Mouse (Mus musculus) forebrain, embryonic 15.5 days (tissue): ENCODE measurements around the gene Plxnd1. TPM values are rescaled to one million over a fixed set of nuclear protein-coding genes. Genes with fewer than 3 reads are reported as not detected.
A peak's percentile ranks its signal among the peaks of the same experiment; 100 is the strongest.

Experiments
- ATAC-seq: fragments of 200-750 bp; cut with Nextera tagmentation; replicated peaks from 2 replicates; pipeline ENCODE4 v1.8.0; 2017; ENCODE audit warnings: mild to moderate bottlenecking, moderate TSS enrichment, moderate library complexity
- H3K27ac ChIP-seq: fragments of 300-500 bp; sonication (generic); replicated peaks from 2 replicates; pipeline ENCODE4 v1.5.1; 2015; ENCODE audit warnings: mild to moderate bottlenecking, inconsistent platforms
- H3K27me3 ChIP-seq: fragments of 300-500 bp; sonication (generic); 2 replicates; pipeline ENCODE4 v1.6.1; 2015; ENCODE audit warnings: inconsistent platforms
- H3K36me3 ChIP-seq: fragments of 300-500 bp; sonication (generic); 2 replicates; pipeline ENCODE4 v1.6.1; 2015; ENCODE audit warnings: mild to moderate bottlenecking, inconsistent platforms
- H3K4me1 ChIP-seq: fragments of 300-500 bp; sonication (generic); 2 replicates; pipeline ENCODE4 v1.6.1; 2015; ENCODE audit warnings: inconsistent platforms
- H3K4me2 ChIP-seq: fragments of 300-500 bp; sonication (generic); replicated peaks from 2 replicates; pipeline ENCODE4 v1.6.1; 2015; ENCODE audit warnings: mild to moderate bottlenecking, inconsistent platforms
- H3K4me3 ChIP-seq: fragments of 300-500 bp; sonication (generic); 2 replicates; pipeline ENCODE4 v1.5.1; 2015; ENCODE audit warnings: mild to moderate bottlenecking, inconsistent platforms
- H3K9ac ChIP-seq: fragments of 300-500 bp; sonication (generic); replicated peaks from 2 replicates; pipeline ENCODE4 v1.6.1; 2015; ENCODE audit warnings: mild to moderate bottlenecking, inconsistent platforms
- H3K9me3 ChIP-seq: fragments of 300-500 bp; sonication (generic); 2 replicates; pipeline ENCODE4 v1.6.1; 2016; ENCODE audit warnings: inconsistent platforms
- WGBS: fragments of 180-500 bp; shearing (Covaris S2); methylation state at CpG from one replicate; pipeline ENCODE4 v1.1.7; 2015; ENCODE audit warnings: mixed read lengths; 5-methylcytosine and 5-hydroxymethylcytosine counted together
- polyA plus RNA-seq: library from polyadenylated mRNA; unstranded; fragments of >200 nt; fragmentation: Nextera tagmentation; extraction: Ambion mirVana; gene quantifications from 2 replicates; pipeline ENCODE4 v1.2.1, GENCODE M21; 2015

The Plxnd1 gene
- polyA plus RNA-seq, 1 experiment from 2014 or later, result 13.5 TPM

DNA sequence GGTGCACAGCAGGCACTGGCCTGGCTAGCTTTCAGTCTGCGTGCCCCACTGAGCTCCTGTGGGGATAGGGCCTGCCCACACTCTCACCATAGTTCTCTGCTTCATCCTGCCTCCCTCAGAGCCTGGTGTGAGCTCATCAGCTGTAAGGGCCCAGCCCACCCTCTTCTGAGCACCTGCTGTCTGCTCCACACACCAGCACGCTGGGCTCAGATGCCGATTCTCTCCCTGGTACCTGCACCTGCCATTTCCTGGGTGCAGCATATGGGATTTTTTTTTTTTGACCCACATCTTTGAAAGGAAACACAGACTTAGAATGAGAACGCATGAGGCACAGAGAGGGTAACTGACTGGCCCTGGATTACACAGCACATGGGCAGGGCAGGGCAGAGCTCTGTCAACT is 5.2 kb downstream of the Plxnd1 start:
- WGBS, result 43% methylated on average over 4 of the region's 4 CpGs
- H3K9me3 ChIP-seq, result no peaks in the 10 kb centered on the region
- no peak for ATAC-seq
- H3K4me2 ChIP-seq, result peak overlapping the region; percentile 67; the same call in 1 of the 2 replicates
- H3K9ac ChIP-seq, result no peak overlapping the region
- peaks cover 23% of the 10 kb centered on the region for H3K27me3 ChIP-seq
- no peaks in the 10 kb centered on the region for H3K36me3 ChIP-seq
- H3K4me1 ChIP-seq, result peaks cover 41% of the 10 kb centered on the region
- H3K27ac ChIP-seq, result no peak overlapping the region
- H3K4me3 ChIP-seq, result no peak overlapping the region

DNA sequence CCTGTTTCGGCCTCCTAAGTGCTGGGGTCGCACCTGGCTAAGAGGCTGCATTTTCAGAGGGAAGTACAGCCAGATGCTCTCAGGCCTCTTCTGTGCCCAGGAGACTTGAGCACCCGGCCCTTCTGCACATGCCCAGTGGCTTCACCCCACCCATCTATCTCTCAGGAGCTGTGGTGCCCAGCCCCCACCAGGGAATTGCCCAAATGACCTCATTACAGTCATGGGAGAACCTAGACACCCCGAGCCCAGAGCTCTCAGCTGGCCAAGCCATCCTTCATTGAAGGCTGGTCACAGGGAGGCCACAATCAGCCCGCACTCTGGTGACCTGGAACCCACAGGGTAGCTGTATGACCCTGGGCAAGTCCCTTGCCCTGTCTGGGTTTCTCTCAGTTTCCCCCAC is 5.8 kb downstream of the Plxnd1 start:
- 75% methylated on average over 5 of the region's 5 CpGs for WGBS
- Histone ChIP-seq H3K9ac (no peak overlapping the region), H3K4me3 (no peak overlapping the region), H3K4me2 (0 out of 2 replicates have a peak overlapping the region, but pooled peaks have one; percentile 67), H3K36me3 (no peaks in the 10 kb centered on the region), H3K9me3 (no peaks in the 10 kb centered on the region), H3K4me1 (peaks cover 35% of the 10 kb centered on the region), H3K27ac (no peak overlapping the region), H3K27me3 (peaks cover 19% of the 10 kb centered on the region)
- ATAC-seq, result no peak

DNA sequence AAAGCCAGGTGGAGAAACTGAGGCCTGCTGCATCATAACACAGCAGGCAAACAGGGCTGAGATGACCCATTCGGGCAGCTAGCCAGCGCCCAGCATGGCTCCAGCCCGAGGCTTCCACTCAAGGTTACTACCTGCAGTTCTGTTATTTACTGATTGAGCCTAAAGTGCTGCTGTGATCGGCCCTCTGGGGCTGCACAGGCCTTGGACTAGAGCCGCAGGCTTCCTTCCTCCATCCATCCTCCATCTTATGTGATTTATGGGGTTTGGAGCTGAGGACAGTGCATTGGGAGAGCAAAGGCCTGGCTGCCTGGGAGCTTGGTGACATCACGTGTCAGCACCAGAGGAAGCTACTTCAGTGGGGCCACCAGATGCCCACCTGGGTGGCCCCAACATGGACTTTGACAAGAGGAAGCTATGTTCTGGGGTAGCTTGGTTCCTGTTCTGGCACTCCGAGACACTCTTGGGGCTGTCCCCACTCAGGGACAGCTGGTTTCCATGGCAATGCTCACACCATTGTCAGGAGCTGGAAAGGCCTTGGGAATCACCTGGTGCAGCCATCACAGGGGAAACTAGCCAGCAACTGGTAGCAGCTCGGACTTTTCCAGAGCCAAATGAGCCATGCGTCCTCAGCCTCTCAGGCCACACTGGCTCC is 7.6 kb downstream of the Plxnd1 start:
- H3K9ac ChIP-seq, result no peak overlapping the region

DNA sequence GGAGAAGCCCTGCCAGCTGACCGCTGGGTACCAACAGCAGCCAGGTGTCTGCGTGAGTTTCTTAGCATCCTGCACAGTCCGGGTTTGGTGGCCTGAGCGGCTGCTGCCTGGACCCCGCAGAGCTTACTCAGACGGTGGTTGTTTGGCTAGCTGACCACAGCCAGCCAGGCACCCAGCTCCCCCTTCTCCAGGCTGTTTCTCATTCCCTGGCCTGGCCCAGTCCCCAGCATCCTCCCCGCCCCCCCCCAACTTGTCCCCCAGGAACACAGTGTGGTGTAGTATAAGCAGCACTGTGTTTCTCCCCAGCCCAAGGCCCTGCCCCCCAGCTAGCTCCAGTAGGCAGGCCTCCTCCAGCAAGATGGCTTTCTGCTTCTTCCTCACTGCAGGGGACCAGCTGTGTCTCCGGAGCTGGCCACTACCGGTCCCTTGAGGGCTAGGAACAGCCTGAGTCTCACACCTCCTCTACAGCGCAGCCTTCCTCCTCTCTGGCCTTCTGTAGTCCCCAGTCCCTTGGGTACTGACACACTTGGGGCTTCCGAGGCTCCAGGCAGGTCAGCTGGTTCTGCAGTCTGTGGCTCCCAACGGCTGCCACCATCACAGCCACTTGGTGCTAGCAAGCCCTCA is 8.2 kb downstream of the Plxnd1 start:
- H3K27me3 ChIP-seq, result no peaks in the 10 kb centered on the region
- peaks cover 20% of the 10 kb centered on the region for H3K4me1 ChIP-seq
- WGBS, result 49% methylated on average over 12 of the region's 12 CpGs
- H3K9ac ChIP-seq, result no peak overlapping the region
- no peaks in the 10 kb centered on the region for H3K36me3 ChIP-seq
- H3K4me2 ChIP-seq, result 0 out of 2 replicates have a peak overlapping the region, but pooled peaks have one; percentile 10
- no peak overlapping the region for H3K27ac ChIP-seq
- no peak overlapping the region for H3K4me3 ChIP-seq
- H3K9me3 ChIP-seq, result no peaks in the 10 kb centered on the region
- ATAC-seq, result no peak

More for the DNA sequence above, 7.6 kb downstream of the Plxnd1 start:
- 54% methylated on average over 9 of the region's 9 CpGs for WGBS
- H3K9me3 ChIP-seq, result no peaks in the 10 kb centered on the region
- H3K4me1 ChIP-seq, result peaks cover 22% of the 10 kb centered on the region
- H3K36me3 ChIP-seq, result no peaks in the 10 kb centered on the region
- no peak for ATAC-seq
- H3K4me3 ChIP-seq, result no peak overlapping the region
- H3K27ac ChIP-seq, result no peak overlapping the region
- peaks cover 1% of the 10 kb centered on the region; the same call in 1 of the 2 replicates for H3K27me3 ChIP-seq
- 0 out of 2 replicates have a peak overlapping the region, but pooled peaks have one; percentile 10 for H3K4me2 ChIP-seq

DNA sequence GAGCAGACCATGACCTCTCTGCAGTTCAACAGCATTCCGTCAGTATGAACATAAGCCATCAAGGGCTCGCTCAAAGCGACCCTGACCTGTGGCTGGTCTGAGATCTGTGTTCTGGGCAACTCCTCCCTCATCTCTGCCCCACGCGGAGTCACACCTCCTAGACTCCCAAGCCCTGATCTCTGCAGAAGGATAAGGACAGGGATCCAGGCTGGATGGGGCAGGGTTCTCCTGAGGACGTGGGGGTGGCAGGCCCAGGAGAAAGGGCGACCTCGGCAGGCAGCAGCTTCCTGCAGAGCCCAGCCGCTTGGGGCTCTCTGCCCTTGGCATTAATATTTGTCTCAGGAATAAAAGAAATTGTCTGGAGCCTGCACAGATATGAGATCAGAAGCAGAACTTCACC is 9.2 kb downstream of the Plxnd1 start:
- WGBS, result 71% methylated on average over 9 of the region's 9 CpGs
- Histone ChIP-seq H3K9me3 (no peaks in the 10 kb centered on the region), H3K36me3 (no peaks in the 10 kb centered on the region), H3K4me3 (no peak overlapping the region), H3K27ac (no peak overlapping the region), H3K4me1 (peaks cover 20% of the 10 kb centered on the region), H3K4me2 (no peak overlapping the region), H3K27me3 (no peaks in the 10 kb centered on the region), H3K9ac (no peak overlapping the region)
- ATAC-seq, result no peak

DNA sequence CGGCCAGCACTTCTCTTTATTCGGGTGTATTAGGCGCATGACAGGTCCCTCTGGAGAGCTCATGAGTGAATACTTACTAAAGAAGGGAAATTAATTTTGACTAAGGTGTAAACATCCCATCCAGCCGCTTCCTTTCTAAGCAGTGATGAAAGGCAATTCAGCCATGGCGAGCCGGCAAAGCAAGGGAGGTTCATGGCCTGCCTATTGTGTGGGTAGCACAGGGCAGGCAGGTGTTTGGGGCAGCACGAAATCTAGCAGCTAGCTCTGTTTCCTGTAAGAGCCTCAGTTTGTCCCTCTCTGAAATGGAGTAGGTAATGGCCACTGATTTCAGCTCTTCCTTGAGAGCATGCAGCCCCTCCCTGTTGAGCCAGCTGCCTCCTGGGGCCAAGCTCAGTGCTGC is 10.2 kb downstream of the Plxnd1 start:
- H3K9me3 ChIP-seq, result no peaks in the 10 kb centered on the region
- H3K36me3 ChIP-seq, result no peaks in the 10 kb centered on the region
- ATAC-seq, result no peak
- H3K9ac ChIP-seq, result no peak overlapping the region
- no peak overlapping the region for H3K4me2 ChIP-seq
- H3K4me1 ChIP-seq, result peaks cover 20% of the 10 kb centered on the region
- no peaks in the 10 kb centered on the region for H3K27me3 ChIP-seq
- H3K27ac ChIP-seq, result no peak overlapping the region
- 49% methylated on average over 7 of the region's 7 CpGs for WGBS
- H3K4me3 ChIP-seq, result no peak overlapping the region

DNA sequence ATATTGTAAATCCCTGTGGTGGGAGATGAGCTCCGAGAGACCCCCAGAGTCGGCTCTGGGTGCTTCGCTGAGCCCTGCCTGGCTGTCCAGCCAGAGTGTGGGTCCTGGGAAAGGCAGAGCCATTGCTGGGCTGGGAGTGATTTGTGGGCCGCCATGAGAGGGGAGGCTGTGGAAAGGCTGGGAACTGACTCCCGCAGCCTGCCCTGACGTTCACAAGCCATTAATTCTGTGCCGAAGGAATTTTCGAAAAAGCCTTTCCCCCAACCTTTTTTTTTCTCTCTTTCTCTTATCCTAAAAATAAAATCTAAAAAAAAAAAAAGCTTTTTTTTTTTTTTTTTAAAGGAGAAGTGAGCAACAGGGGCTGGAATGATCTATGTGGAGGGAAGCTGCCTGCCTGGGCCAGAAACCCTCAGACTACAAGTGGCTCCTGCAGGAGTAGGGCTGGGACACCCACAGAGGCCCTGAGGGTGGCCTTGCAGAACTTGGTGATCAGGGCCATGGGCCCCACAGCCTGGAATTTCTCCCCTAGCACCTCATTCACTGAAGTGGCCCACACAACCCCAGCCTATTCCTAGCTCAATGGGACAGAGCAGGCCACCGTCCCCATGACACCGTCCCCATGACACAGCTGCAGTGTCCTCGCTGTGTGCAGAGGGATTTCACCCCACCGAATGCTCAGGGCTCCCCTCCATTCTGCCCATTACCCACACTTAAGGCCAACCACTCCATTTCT is 11.3 kb downstream of the Plxnd1 start:
- H3K27ac ChIP-seq, result no peak overlapping the region
- H3K4me3 ChIP-seq, result no peak overlapping the region
- H3K4me1 ChIP-seq, result peaks cover 20% of the 10 kb centered on the region
- no peak overlapping the region for H3K4me2 ChIP-seq
- no peak for ATAC-seq
- H3K9ac ChIP-seq, result no peak overlapping the region
- H3K27me3 ChIP-seq, result no peaks in the 10 kb centered on the region
- H3K9me3 ChIP-seq, result no peaks in the 10 kb centered on the region
- 65% methylated on average over 12 of the region's 12 CpGs for WGBS
- no peaks in the 10 kb centered on the region for H3K36me3 ChIP-seq

DNA sequence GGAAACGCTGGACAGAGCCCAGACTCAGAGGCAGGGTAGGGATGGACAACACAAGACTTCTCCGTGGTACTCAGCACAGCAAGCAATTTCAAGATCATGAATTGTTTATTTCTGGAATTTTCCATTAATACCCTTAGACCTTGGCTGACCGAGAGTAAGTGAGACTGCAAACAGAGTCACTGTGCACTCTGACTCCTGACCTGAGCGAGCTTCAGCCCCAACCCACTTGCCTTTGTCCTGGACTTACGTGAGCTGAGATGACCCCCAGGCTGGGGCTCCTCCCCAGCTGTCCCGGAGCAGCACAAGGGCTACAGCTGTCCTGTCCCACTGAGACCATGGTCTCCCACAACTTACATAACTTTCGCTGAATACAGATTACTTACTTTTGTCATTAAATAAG is 11.9 kb downstream of the Plxnd1 start:
- no peak overlapping the region for H3K4me2 ChIP-seq
- peaks cover 20% of the 10 kb centered on the region for H3K4me1 ChIP-seq
- H3K9me3 ChIP-seq, result no peaks in the 10 kb centered on the region
- ATAC-seq, result no peak
- no peak overlapping the region for H3K4me3 ChIP-seq
- H3K9ac ChIP-seq, result no peak overlapping the region
- H3K27me3 ChIP-seq, result no peaks in the 10 kb centered on the region
- WGBS, result 67% methylated on average over 7 of the region's 7 CpGs
- H3K36me3 ChIP-seq, result no peaks in the 10 kb centered on the region
- no peak overlapping the region for H3K27ac ChIP-seq

DNA sequence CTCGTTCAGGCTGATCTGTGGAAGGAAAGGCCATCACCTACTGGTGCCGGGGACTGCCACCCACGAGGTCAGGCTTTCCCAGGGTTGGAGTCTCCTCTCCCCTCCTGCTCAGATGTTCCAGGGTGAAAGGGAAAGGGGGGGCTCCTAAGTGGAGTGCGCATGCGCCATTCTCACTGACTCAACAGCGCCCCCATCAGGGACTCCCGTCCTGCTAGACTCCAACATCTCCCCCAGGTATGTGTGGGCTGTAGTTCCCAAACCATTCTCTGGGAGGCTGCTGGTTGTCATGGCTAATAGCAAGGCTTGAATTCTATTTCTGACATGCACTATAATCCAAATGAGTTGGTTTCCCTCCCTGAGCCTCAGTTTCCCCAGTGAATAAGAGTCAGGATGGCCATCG is 16.2 kb downstream of the Plxnd1 start:
- Histone ChIP-seq H3K9me3 (no peaks in the 10 kb centered on the region), H3K27ac (no peak overlapping the region), H3K4me2 (no peak overlapping the region), H3K4me1 (peaks cover 4% of the 10 kb centered on the region; the same call in 1 of the 2 replicates), H3K36me3 (no peaks in the 10 kb centered on the region), H3K9ac (no peak overlapping the region), H3K4me3 (no peak overlapping the region), H3K27me3 (no peaks in the 10 kb centered on the region)
- no peak for ATAC-seq
- WGBS, result 61% methylated on average over 8 of the region's 8 CpGs

DNA sequence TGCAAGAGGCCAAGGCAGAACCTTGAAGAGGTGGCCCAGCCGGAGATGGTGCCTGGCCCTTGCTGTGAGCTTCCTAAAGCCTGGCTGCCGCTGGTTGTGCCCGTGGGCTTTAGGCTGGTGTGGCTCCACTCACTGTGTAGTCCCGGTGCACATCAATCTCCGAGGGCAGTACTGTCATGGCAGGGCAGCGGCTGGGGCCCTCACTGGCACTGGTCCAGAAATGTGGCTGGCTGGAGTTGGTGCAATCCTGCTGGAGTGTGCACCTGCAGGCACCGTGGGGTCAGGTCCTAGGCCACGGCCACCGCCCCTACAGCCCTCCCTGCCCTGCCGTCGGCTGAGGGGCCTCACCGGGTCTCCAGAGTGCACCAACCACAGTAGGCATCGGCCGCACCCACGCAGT is 17.0 kb downstream of the Plxnd1 start:
- ATAC-seq, result no peak
- Histone ChIP-seq H3K4me1 (peaks cover 4% of the 10 kb centered on the region; the same call in 1 of the 2 replicates), H3K27ac (no peak overlapping the region), H3K36me3 (no peaks in the 10 kb centered on the region), H3K9ac (no peak overlapping the region), H3K4me2 (no peak overlapping the region), H3K9me3 (no peaks in the 10 kb centered on the region), H3K27me3 (no peaks in the 10 kb centered on the region), H3K4me3 (no peak overlapping the region)
- WGBS, result 89% methylated on average over 15 of the region's 15 CpGs

DNA sequence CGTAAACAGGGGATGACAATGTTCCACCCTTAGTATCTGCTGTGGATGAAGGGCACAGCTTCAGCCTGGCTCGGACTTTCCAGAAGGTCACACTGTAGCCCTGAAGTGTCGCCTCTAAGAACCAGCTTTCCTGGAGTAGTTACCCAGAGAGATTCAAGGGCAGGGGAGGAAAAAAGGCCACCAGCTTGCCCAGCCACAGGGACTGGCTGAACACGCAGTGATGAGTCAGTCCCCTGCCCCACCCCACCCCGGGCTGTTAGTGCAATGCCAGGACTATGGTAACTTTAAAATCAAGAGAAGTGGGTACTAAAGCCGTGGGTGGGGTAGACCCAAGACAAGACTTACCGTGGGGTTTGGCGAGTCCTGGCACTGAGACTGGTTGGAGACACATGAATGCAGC is 19.2 kb downstream of the Plxnd1 start:
- Histone ChIP-seq H3K9me3 (no peaks in the 10 kb centered on the region), H3K4me3 (no peak overlapping the region), H3K9ac (no peak overlapping the region), H3K4me2 (no peak overlapping the region), H3K4me1 (peaks cover 18% of the 10 kb centered on the region), H3K27ac (no peak overlapping the region), H3K27me3 (no peaks in the 10 kb centered on the region), H3K36me3 (no peaks in the 10 kb centered on the region)
- WGBS, result 91% methylated on average over 8 of the region's 8 CpGs
- ATAC-seq, result no peak

DNA sequence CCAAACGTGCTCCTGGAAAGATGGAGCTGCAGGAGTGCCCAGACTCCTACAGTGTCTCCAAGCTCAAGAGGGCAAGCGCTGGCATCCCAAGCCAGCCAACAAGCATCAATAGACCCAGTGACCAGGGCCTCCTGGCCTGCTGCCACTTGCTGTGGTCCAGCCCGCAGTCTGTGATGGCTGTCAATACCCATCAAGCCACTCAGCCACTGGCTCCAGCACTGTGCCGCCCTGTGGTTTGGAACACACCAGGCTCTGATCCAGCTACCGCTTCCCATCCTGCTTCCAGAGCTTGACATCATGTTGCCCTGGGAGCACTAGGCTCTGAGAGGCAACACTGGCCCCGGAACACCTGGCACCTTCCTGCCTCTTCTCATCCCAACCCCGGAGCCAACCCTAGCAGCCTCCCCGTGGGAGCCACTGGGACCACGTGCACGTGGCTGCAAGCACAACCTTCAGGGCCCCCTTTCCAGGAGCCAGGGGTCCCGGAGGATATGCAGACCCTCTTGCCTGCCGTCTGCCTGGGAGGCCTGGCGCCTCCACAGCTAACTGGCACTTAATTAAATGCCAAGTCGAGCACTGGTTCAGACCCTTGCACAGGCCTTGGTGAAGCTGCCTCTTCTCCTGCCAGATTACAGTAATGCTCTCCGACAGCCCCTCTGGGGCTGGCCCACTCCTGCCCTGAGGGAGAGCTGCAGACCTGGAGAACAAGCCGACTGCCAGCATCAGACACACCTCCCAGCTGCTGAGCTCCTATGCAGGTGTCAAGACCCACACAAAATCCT is 20.7 kb downstream of the Plxnd1 start:
- Histone ChIP-seq H3K4me1 (peaks cover 18% of the 10 kb centered on the region), H3K4me2 (no peak overlapping the region), H3K9me3 (no peaks in the 10 kb centered on the region), H3K36me3 (no peaks in the 10 kb centered on the region), H3K27ac (no peak overlapping the region), H3K4me3 (no peak overlapping the region), H3K9ac (no peak overlapping the region), H3K27me3 (no peaks in the 10 kb centered on the region)
- 63% methylated on average over 16 of the region's 16 CpGs for WGBS
- ATAC-seq, result no peak
